Mouse (Mus musculus) embryonic fibroblast, embryonic 13.5 days (primary cell): ENCODE results near the gene Arhgap23. TPM values are rescaled to one million over a fixed set of nuclear protein-coding genes. Genes with fewer than 3 reads are reported as not detected.
A peak's percentile ranks its signal among the peaks of the same experiment; 100 is the strongest.

Experiments used
- H3K27ac ChIP-seq: 2 replicates; pipeline ENCODE4 v1.5.1; 2012; ENCODE audit warnings: low read length, control low read depth, inconsistent platforms; ENCODE audit not compliant: insufficient read depth
- H3K4me1 ChIP-seq: 2 replicates; pipeline ENCODE4 v1.6.1; 2011; ENCODE audit warnings: low read length; ENCODE audit not compliant: control insufficient read depth, insufficient read depth
- H3K4me3 ChIP-seq: 2 replicates; pipeline ENCODE4 v1.5.1; 2011; ENCODE audit warnings: mild to moderate bottlenecking, control low read depth, low read length; ENCODE audit not compliant: insufficient read depth
- CTCF ChIP-seq: IDR thresholded peaks from 2 replicates; pipeline ENCODE4 v1.5.1; 2011; ENCODE audit warnings: mild to moderate bottlenecking, control low read depth, low read length, moderate library complexity, borderline replicate concordance; ENCODE audit not compliant: insufficient read depth
- POLR2A ChIP-seq: IDR thresholded peaks from 2 replicates; pipeline ENCODE4 v1.6.1; 2011; ENCODE audit warnings: low read depth, mild to moderate bottlenecking, control low read depth, low read length, moderate library complexity
- polyA plus RNA-seq: library from polyadenylated mRNA; stranded (reverse); fragments of >200 nt; gene quantifications from 2 replicates; pipeline ENCODE4 v1.2.4, GENCODE M21; 2011; ENCODE audit warnings: low read depth; ENCODE audit not compliant: missing spikeins, insufficient read length

Arhgap23 gene
- polyA plus RNA-seq, 1 experiment = 49.2 TPM

DNA sequence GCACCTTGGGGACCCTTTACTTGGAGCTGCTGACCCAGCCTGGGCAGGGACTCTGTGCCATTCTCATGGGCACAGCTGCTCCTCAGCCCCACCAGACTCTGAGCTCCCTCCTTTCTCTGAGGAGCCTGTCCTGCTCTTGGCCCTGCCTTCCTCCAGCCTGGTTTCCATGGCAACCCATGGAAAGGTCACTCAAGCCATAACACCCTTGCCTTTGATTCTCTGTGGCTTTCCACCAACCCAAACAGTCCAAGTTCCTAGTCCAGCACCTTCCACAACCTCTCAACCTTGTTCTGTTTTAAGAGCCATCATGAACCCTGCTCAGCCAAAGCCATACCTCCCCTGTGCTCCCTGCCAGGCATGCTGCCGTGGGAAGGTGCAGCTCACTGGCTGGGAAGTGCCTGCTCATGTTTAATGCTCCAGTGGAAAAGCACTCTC lies 108.5 kb downstream of the Arhgap23 start:
- peaks cover 6% of the 10 kb centered on the region for H3K4me1 ChIP-seq
- H3K4me3 ChIP-seq = no peak overlapping the region
- TF ChIP-seq POLR2A (no peak), CTCF (no peak)
- H3K27ac ChIP-seq = no peak overlapping the region

GRCm38 (mm10) chr11:97524306-97524705 lies 109.0 kb downstream of the Arhgap23 start:
- Histone ChIP-seq H3K27ac (no peak overlapping the region), H3K4me3 (no peak overlapping the region), H3K4me1 (peaks cover 6% of the 10 kb centered on the region)
- TF ChIP-seq CTCF (no peak), POLR2A (no peak)

DNA sequence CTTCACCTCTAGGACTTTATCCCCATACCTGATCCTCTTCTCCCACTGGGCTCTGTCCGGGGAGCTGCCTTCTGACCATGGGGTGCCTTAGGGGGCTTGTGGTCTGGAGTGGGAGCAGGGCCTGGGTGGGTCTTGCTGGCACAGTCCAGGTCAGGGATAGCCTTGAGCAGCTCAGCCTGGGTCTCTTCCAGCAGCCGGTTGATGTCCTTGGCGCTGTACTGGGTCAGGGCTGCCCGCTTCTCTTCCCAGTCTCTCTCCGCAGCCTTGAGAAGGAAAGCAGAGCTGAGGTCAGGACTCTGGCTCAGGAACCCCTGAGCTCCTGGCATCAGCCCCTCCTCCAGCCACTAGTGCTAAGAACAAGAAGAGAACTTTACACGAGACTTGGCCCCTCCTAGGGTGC lies 110.0 kb downstream of the Arhgap23 start:
- TF ChIP-seq CTCF = no peak
- no peak for TF ChIP-seq POLR2A
- H3K27ac ChIP-seq = no peak overlapping the region

GRCm38 (mm10) chr11:97528282-97528808 lies 113.0 kb downstream of the Arhgap23 start:
- Histone ChIP-seq H3K4me3 (no peak overlapping the region), H3K27ac (no peak overlapping the region), H3K4me1 (peaks cover 6% of the 10 kb centered on the region)
- TF ChIP-seq POLR2A = no peak
- no peak for TF ChIP-seq CTCF

More for the DNA sequence above, 110.0 kb downstream of the Arhgap23 start:
- Histone ChIP-seq H3K4me3 (no peak overlapping the region), H3K4me1 (peaks cover 6% of the 10 kb centered on the region)

DNA sequence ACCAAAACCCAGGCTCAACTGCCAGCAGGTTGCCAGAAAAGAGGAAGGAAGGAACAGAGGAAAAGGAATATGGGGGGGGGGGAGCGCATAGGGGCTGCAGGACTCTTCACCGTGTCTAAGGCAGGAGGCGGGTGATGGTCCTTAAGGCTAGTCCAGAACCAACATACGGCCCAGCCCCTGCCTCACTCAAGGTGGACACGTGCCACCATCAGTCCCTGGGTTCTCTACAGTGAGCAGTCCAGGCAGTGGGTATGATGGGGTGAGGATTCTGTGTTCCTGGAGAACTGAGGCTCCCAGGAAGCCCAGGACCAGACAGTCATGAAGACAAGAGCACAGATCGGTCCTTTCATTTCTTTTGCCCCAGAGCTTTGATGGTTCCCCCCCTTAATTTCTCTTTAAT lies 114.7 kb downstream of the Arhgap23 start:
- H3K4me1 ChIP-seq = no peaks in the 10 kb centered on the region
- H3K27ac ChIP-seq = no peak overlapping the region
- TF ChIP-seq CTCF (no peak), POLR2A (no peak)
- no peak overlapping the region for H3K4me3 ChIP-seq

- TF ChIP-seq POLR2A (no peak), CTCF (no peak)
- Histone ChIP-seq H3K4me1 (no peaks in the 10 kb centered on the region), H3K27ac (no peak overlapping the region), H3K4me3 (no peak overlapping the region)
These were observed 115.6 kb downstream of the Arhgap23 start for GRCm38 (mm10) chr11:97530961-97531360.

GRCm38 (mm10) chr11:97531381-97532260 lies 116.3 kb downstream of the Arhgap23 start:
- peak; percentile 98 for TF ChIP-seq CTCF
- TF ChIP-seq POLR2A = no peak
- Histone ChIP-seq H3K4me3 (peak overlapping the region; percentile 22), H3K27ac (no peak overlapping the region), H3K4me1 (no peaks in the 10 kb centered on the region)

DNA sequence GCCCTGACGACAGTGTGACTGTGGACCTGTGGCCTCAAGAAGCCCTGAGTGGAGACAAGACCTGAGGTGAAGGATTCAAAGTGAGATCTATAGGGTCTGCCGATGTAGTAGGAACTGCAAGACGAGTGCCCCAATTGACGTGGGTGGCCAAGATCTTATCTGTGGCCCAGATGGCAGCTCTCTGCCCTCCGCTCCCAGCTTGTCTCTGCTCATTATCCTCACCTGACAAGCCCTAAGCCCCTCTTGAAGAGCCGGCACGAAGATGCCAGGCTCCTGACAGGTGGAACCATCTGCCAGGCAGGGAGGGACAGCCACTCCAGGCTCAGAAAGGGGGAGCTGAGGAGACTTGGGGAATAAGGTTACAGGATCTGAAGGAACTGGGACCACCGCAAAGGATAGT lies 117.0 kb downstream of the Arhgap23 start:
- TF ChIP-seq CTCF (no peak), POLR2A (no peak)
- Histone ChIP-seq H3K27ac (no peak overlapping the region), H3K4me1 (no peaks in the 10 kb centered on the region), H3K4me3 (no peak overlapping the region)

GRCm38 (mm10) chr11:97532950-97533582 lies 117.7 kb downstream of the Arhgap23 start:
- Histone ChIP-seq H3K4me3 (no peak overlapping the region), H3K27ac (no peak overlapping the region), H3K4me1 (no peaks in the 10 kb centered on the region)
- TF ChIP-seq POLR2A (no peak), CTCF (no peak)

GRCm38 (mm10) chr11:97533653-97534052 lies 118.3 kb downstream of the Arhgap23 start:
- Histone ChIP-seq H3K4me1 (no peaks in the 10 kb centered on the region), H3K4me3 (no peak overlapping the region), H3K27ac (no peak overlapping the region)
- TF ChIP-seq POLR2A (no peak), CTCF (no peak)
